ENCODE assay signal across 1 mouse cellular context in the genomic region with DNA sequence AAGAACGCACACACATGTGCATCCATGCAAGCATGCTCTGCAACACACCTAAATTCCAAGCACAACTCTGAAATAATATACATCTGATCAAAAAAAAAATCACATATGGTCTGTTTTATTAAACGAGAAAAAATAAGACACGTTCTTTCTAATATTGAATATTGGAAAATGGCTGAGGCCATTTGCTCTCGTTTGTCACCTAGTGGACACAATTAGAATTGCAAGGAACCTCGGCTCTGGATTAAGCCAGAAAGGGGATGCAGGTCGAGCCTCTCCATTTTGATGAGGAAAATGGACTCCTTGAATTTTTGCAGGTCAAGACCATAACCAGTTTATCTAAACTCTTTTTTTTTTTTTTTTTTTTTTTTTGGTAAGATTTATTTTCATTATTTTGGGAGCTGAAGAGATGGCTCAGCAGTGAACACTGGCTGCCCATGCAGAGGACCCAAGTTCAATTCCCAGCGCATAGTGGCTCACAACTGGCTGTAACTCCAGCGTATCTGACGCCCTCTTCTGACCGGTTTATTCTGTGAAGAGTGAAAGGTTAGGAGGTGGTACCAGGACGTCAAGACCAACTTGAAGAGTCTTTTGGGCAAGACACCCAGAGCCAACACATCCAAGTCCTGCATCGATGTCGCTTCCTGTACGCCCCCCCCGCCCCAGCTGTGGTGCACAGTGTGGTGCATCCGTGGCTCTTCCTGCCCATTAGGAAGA.
A peak's percentile ranks its signal among the peaks of the same experiment; 100 is the strongest.
TF ChIP-seq lines count a peak whose summit lies in the region.

No protein-coding gene starts in this region.

TF ChIP-seq in MEL, 35 proteins besides CTCF, POLR2A, EP300 and RAD21:
- TF ChIP-seq ETS1 (IDR thresholded peaks at IDR 0.05; ENCODE audit: low read depth, low read length) (no peak), BHLHE40 (IDR thresholded peaks at IDR 0.05; ENCODE audit: borderline replicate concordance, low read depth, low read length) (0 out of 2 replicates have a peak, but pooled peaks have one; percentile 20), E2F4 (IDR thresholded peaks at IDR 0.05; ENCODE audit: borderline replicate concordance, low read depth, low read length) (no peak), UBTF (IDR thresholded peaks at IDR 0.05; ENCODE audit: borderline replicate concordance, insufficient read depth, low read depth, low read length) (no peak), ZMIZ1 (IDR thresholded peaks at IDR 0.05; ENCODE audit: low read depth, low read length) (no peak), SIN3A (IDR thresholded peaks at IDR 0.05; ENCODE audit: low read length) (no peak), NELFE (IDR thresholded peaks at IDR 0.05; ENCODE audit: low read depth, low read length) (no peak), MEF2A (IDR thresholded peaks at IDR 0.05; ENCODE audit: extremely low read depth, insufficient replicate concordance, low read depth, low read length, poor library complexity, severe bottlenecking) (no peak), USF1 (IDR thresholded peaks at IDR 0.05; ENCODE audit: low read depth, low read length) (no peak), ZNF384 (IDR thresholded peaks at IDR 0.05; ENCODE audit: low read depth, low read length) (peak; percentile 40; the same call in 1 of the 2 replicates), MAFK (IDR thresholded peaks at IDR 0.05; ENCODE audit: borderline replicate concordance, low read depth, low read length) (no peak), ZC3H11A (IDR thresholded peaks at IDR 0.05; ENCODE audit: low read depth, low read length) (0 out of 2 replicates have a peak, but pooled peaks have one; percentile 25), MXI1 (IDR thresholded peaks at IDR 0.05; ENCODE audit: low read depth, low read length) (no peak), SMC3 (IDR thresholded peaks at IDR 0.05; ENCODE audit: low read depth, low read length) (peak; percentile 67), KAT2A (conservative IDR thresholded peaks at IDR 0.05; ENCODE audit: low read depth, low read length) (no peak), MYB (IDR thresholded peaks at IDR 0.05; ENCODE audit: low read depth, low read length) (no peak), MYC (IDR thresholded peaks at IDR 0.05; ENCODE audit: low read depth, low read length) (peak; percentile 63; the same call in 1 of the 2 replicates)
